Mouse (Mus musculus): ENCODE data around the gene Gm21887.
A peak's percentile ranks its signal among the peaks of the same experiment; 100 is the strongest.
"Not testable (repeated sequence)": the region's sequence is repeated elsewhere in the genome, so short reads cannot be mapped to it uniquely, and the experiment has no call there.

The Gm21887 gene

GRCm38 (mm10) chrX:170015883-170016282, 6.4 kb downstream of the Gm21887 start:
- DNase-seq: not testable (repeated sequence)

- DNase-seq: peak; percentile 72
Observed at GRCm38 (mm10) chrX:170017333-170018245, 8.1 kb downstream of the Gm21887 start.

- DNase-seq: peak; percentile 70
Observed at GRCm38 (mm10) chrX:170018571-170019218, 9.2 kb downstream of the Gm21887 start.

- not testable (repeated sequence) for DNase-seq
Observed at GRCm38 (mm10) chrX:170019219-170019953, 9.9 kb downstream of the Gm21887 start.

GRCm38 (mm10) chrX:170019954-170020689, 10.7 kb downstream of the Gm21887 start:
- DNase-seq: peak; percentile 100

GRCm38 (mm10) chrX:170020690-170021050, 11.2 kb downstream of the Gm21887 start:
- peak; percentile 96 for DNase-seq

GRCm38 (mm10) chrX:170021205-170021604, 11.7 kb downstream of the Gm21887 start:
- DNase-seq: not testable (repeated sequence)

- peak; percentile 91 for DNase-seq
Observed at GRCm38 (mm10) chrX:170021750-170022461, 12.4 kb downstream of the Gm21887 start.
